Mouse (Mus musculus) heart, adult 2 months (tissue): ENCODE data around the gene Grin2a.

Experiments
- CTCF ChIP-seq: fragments of 200-600 bp; IDR thresholded peaks from 2 replicates; pipeline ENCODE4 v1.8.1; 2022; ENCODE audit warnings: antibody characterized with exemption, mild to moderate bottlenecking, moderate library complexity
- EP300 ChIP-seq: fragments of 200-500 bp; IDR thresholded peaks from 2 replicates; pipeline ENCODE4 v1.6.1; 2011; ENCODE audit warnings: low read depth, low read length, control low read depth; ENCODE audit not compliant: insufficient read depth
- POLR2A ChIP-seq: fragments of 200-500 bp; IDR thresholded peaks from 2 replicates; pipeline ENCODE4 v1.6.1; 2011; ENCODE audit warnings: mild to moderate bottlenecking, low read depth, low read length, control low read depth; ENCODE audit not compliant: insufficient read depth

- no peak for TF ChIP-seq CTCF
- TF ChIP-seq POLR2A = no peak
- no peak for TF ChIP-seq EP300
These were observed 170.3 kb downstream of the Grin2a start for GRCm38 (mm10) chr16:9825110-9825483.
